Mouse (Mus musculus): ENCODE measurements around the gene Alcam.

GRCm38 (mm10) chr16:52472635-52473034 is 18.8 kb upstream of the Alcam start:
- no peak for TF ChIP-seq POLR2A (IDR thresholded peaks at IDR 0.05; ENCODE audit: low read depth, low read length)
- TF ChIP-seq CTCF (conservative IDR thresholded peaks at IDR 0.05; ENCODE audit: insufficient read depth, insufficient read length, low read depth, low read length), result no peak

Measured in kidney, adult 2 months (tissue).